Mouse (Mus musculus): ENCODE data around the gene Aldh5a1. TPM values are rescaled to one million over a fixed set of nuclear protein-coding genes. Genes with fewer than 3 reads are reported as not detected.

Gene Aldh5a1
- total and polyA plus RNA-seq, 3 experiments: 9.6 to 28.7 (median 26.7) TPM

DNA sequence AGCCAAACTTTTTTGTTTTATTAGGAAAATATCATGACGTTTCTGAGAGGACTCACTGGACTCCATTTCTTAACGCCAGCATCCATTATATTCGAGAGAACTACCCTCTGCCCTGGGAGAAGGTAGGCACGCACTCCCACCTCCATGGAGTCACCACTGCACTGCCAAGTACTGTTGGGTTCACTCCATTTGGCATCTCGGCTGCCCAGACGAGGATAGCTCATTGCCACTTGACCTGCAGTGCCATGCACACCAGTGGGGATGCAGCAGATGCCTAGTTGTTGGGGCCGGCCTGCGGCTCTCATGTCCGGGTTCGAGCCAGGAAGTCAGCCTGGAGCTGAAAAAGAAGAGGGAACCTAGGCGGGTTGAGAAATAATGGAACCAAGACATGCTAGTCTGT, 17.6 kb upstream of the Aldh5a1 start:
- Histone ChIP-seq H3K4me3 (no peak overlapping the region), H3K36me3 (ENCODE audit: control insufficient read depth, insufficient read depth, low read length) (no peaks in the 10 kb centered on the region), H3K79me2 (replicated peaks; ENCODE audit: control insufficient read depth, insufficient read depth, low read length) (no peaks in the 10 kb centered on the region), H3K9ac (ENCODE audit: low read depth, low read length) (no peak overlapping the region), H3K4me1 (ENCODE audit: control insufficient read depth, insufficient read depth, low read length) (no peaks in the 10 kb centered on the region), H3K27ac (no peak overlapping the region), H3K27me3 (ENCODE audit: control insufficient read depth, insufficient read depth, low read length) (no peaks in the 10 kb centered on the region)
- intact Hi-C loops (cut with DNase I): no loop called here
- 39% methylated on average over 11 of the region's 11 CpGs for WGBS
- no peak for DNase-seq
- TF ChIP-seq EP300 (IDR thresholded peaks at IDR 0.05; ENCODE audit: insufficient read depth, low read depth, low read length) (no peak), POLR2A (IDR thresholded peaks at IDR 0.05; ENCODE audit: insufficient read depth, low read depth, low read length) (no peak), CTCF (IDR thresholded peaks at IDR 0.05) (no peak)

DNA sequence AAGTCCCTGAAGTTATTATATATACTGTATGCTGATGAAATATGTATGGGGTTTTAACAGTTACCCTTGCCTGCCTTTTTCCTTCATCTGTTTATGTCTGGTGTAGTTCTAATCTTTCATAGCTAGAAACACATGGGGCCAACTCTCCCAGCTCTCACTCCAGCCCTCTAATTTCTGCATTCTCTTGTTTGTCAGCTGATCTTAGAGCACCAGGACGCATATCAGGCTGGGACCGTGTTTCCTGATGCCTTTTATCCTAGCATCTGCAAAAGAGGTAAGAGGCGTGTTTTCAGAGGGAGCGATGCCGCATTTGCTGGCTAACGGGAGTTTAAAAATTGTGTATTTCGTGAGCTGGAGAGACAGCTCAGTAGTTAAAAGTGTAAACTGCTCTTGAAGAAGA, 15.2 kb upstream of the Aldh5a1 start:
- DNase-seq: no peak
- TF ChIP-seq CTCF (IDR thresholded peaks at IDR 0.05): no peak
- no peak for TF ChIP-seq EP300 (IDR thresholded peaks at IDR 0.05; ENCODE audit: insufficient read depth, low read depth, low read length)
- TF ChIP-seq POLR2A (IDR thresholded peaks at IDR 0.05; ENCODE audit: insufficient read depth, low read depth, low read length): no peak
- WGBS: 78% methylated on average over 7 of the region's 7 CpGs
- no peak overlapping the region for H3K9ac ChIP-seq (ENCODE audit: low read depth, low read length)
- no peak overlapping the region for H3K4me3 ChIP-seq
- no peak overlapping the region for H3K27ac ChIP-seq
- H3K27me3 ChIP-seq (ENCODE audit: control insufficient read depth, insufficient read depth, low read length): no peaks in the 10 kb centered on the region
- no peaks in the 10 kb centered on the region for H3K36me3 ChIP-seq (ENCODE audit: control insufficient read depth, insufficient read depth, low read length)
- no peaks in the 10 kb centered on the region for H3K4me1 ChIP-seq (ENCODE audit: control insufficient read depth, insufficient read depth, low read length)
- intact Hi-C loops (cut with DNase I): no loop called here
- no peaks in the 10 kb centered on the region for H3K79me2 ChIP-seq (replicated peaks; ENCODE audit: control insufficient read depth, insufficient read depth, low read length)

DNA sequence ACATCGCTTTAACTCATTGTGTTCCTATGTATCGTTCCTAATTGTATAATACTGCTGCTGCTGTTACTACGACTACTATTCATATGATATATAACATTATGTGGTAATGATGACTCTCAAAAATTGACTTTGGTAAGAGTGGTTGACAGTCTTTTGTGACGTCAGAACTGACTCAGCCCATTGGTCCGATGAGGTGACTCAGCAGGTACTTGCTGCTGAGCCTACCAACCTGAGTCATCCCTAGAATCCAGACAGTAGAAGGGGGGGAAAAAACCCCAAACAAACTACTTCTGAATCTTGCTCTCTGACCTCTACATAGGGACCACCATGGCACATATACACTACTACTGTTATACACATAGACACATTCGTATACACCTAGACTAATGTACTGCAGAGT, 11.4 kb upstream of the Aldh5a1 start:
- Histone ChIP-seq H3K4me3 (no peak overlapping the region), H3K79me2 (replicated peaks; ENCODE audit: control insufficient read depth, insufficient read depth, low read length) (no peaks in the 10 kb centered on the region), H3K9ac (ENCODE audit: low read depth, low read length) (no peak overlapping the region), H3K4me1 (ENCODE audit: control insufficient read depth, insufficient read depth, low read length) (no peaks in the 10 kb centered on the region), H3K27ac (no peak overlapping the region), H3K36me3 (ENCODE audit: control insufficient read depth, insufficient read depth, low read length) (no peaks in the 10 kb centered on the region), H3K27me3 (ENCODE audit: control insufficient read depth, insufficient read depth, low read length) (no peaks in the 10 kb centered on the region)
- TF ChIP-seq POLR2A (IDR thresholded peaks at IDR 0.05; ENCODE audit: insufficient read depth, low read depth, low read length) (no peak), CTCF (IDR thresholded peaks at IDR 0.05) (no peak), EP300 (IDR thresholded peaks at IDR 0.05; ENCODE audit: insufficient read depth, low read depth, low read length) (no peak)
- DNase-seq: no peak
- intact Hi-C loops (cut with DNase I): no loop called here
- 86% methylated on average over 6 of the region's 6 CpGs for WGBS

DNA sequence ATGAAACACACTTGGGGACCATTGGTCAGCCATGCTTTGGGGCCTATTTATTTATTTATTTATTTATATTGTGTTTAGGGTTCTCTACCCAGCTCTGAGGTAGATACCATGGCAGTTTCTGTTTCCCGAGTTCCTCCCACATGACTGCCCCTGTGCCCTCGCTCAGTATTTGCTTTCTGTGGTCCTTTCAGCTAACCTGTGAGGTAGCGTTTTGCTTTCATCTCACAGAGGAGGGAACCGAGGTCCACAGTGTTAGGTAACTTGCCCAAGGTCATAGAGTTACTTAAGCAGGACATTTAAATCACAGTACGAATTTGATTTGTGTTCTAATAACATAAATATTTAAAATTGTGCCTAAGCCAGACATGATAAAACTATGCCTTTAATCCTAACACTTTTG, 9.7 kb upstream of the Aldh5a1 start:
- Histone ChIP-seq H3K4me1 (ENCODE audit: control insufficient read depth, insufficient read depth, low read length) (no peaks in the 10 kb centered on the region), H3K9ac (ENCODE audit: low read depth, low read length) (no peak overlapping the region), H3K27ac (no peak overlapping the region), H3K4me3 (no peak overlapping the region), H3K36me3 (ENCODE audit: control insufficient read depth, insufficient read depth, low read length) (no peaks in the 10 kb centered on the region), H3K79me2 (replicated peaks; ENCODE audit: control insufficient read depth, insufficient read depth, low read length) (no peaks in the 10 kb centered on the region), H3K27me3 (ENCODE audit: control insufficient read depth, insufficient read depth, low read length) (no peaks in the 10 kb centered on the region)
- intact Hi-C loops (cut with DNase I): no loop called here
- WGBS: 91% methylated on average over 5 of the region's 5 CpGs
- TF ChIP-seq CTCF (IDR thresholded peaks at IDR 0.05) (no peak), POLR2A (IDR thresholded peaks at IDR 0.05; ENCODE audit: insufficient read depth, low read depth, low read length) (no peak), EP300 (IDR thresholded peaks at IDR 0.05; ENCODE audit: insufficient read depth, low read depth, low read length) (no peak)
- DNase-seq: no peak

DNA sequence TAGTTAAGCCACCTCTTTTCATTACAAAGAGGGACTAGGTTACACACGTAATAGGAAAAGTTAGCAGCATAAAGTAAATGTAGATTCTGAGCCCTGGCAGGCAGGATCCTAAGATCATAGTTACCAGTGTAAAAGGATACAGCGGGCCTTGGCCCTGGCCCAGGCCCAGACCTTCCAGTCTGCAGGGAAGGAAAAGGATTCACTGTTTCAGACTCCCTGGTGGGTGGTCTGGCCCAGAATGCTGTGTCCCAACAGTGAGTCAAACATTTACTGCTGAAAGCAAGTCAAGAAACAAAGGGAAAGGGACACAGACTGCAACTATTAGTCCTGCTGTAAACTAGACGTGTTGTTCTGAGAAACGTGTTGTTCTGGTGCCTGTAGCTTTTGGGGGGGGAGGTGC, 8.1 kb upstream of the Aldh5a1 start:
- Histone ChIP-seq H3K4me1 (ENCODE audit: control insufficient read depth, insufficient read depth, low read length) (no peaks in the 10 kb centered on the region), H3K27ac (no peak overlapping the region), H3K4me3 (no peak overlapping the region), H3K36me3 (ENCODE audit: control insufficient read depth, insufficient read depth, low read length) (no peaks in the 10 kb centered on the region), H3K27me3 (ENCODE audit: control insufficient read depth, insufficient read depth, low read length) (no peaks in the 10 kb centered on the region), H3K9ac (ENCODE audit: low read depth, low read length) (no peak overlapping the region), H3K79me2 (replicated peaks; ENCODE audit: control insufficient read depth, insufficient read depth, low read length) (no peaks in the 10 kb centered on the region)
- intact Hi-C loops (cut with DNase I): no loop called here
- no peak for TF ChIP-seq POLR2A (IDR thresholded peaks at IDR 0.05; ENCODE audit: insufficient read depth, low read depth, low read length)
- no peak for TF ChIP-seq CTCF (IDR thresholded peaks at IDR 0.05)
- no peak for TF ChIP-seq EP300 (IDR thresholded peaks at IDR 0.05; ENCODE audit: insufficient read depth, low read depth, low read length)
- 42% methylated on average over 4 of the region's 4 CpGs for WGBS
- no peak for DNase-seq

DNA sequence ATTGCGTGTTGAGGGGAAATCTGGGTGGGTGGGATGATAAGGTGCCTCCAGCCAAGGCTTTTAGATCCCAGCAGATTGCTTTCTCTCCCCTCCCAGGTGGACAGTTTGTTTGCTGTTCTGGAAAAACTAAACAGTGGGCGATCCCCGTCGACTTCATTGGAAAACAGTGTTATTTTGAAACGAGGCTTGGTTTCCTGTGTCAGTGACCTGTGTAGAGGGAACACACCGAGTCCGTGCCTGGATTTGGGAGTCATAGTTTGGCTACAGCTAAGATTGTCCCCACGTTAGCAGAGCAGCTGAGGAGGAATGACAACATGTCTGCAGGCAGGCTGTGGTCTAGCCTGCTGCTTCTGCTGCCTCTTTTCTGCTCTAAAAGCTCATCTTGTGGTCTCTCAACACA, 5.8 kb upstream of the Aldh5a1 start:
- WGBS: 46% methylated on average over 8 of the region's 8 CpGs
- TF ChIP-seq CTCF (IDR thresholded peaks at IDR 0.05) (no peak), EP300 (IDR thresholded peaks at IDR 0.05; ENCODE audit: insufficient read depth, low read depth, low read length) (no peak), POLR2A (IDR thresholded peaks at IDR 0.05; ENCODE audit: insufficient read depth, low read depth, low read length) (no peak)
- Histone ChIP-seq H3K27ac (no peak overlapping the region), H3K4me3 (no peak overlapping the region), H3K4me1 (ENCODE audit: control insufficient read depth, insufficient read depth, low read length) (no peaks in the 10 kb centered on the region), H3K36me3 (ENCODE audit: control insufficient read depth, insufficient read depth, low read length) (peaks cover 3% of the 10 kb centered on the region; the same call in 1 of the 2 replicates), H3K27me3 (ENCODE audit: control insufficient read depth, insufficient read depth, low read length) (no peaks in the 10 kb centered on the region), H3K79me2 (replicated peaks; ENCODE audit: control insufficient read depth, insufficient read depth, low read length) (no peaks in the 10 kb centered on the region), H3K9ac (ENCODE audit: low read depth, low read length) (no peak overlapping the region)
- intact Hi-C loops (cut with DNase I): no loop called here
- no peak for DNase-seq
